Mouse (Mus musculus) urinary bladder, postnatal 25 days (tissue): ENCODE data around the gene Nipal4.

Experiments
- DNase-seq: peaks from one replicate; pipeline ENCODE4 v3.0.0; 2022; ENCODE audit warnings: low spot score

Nipal4 gene

GRCm38 (mm10) chr11:46115011-46115410, 51.3 kb downstream of the Nipal4 start:
- no peak for DNase-seq

DNA sequence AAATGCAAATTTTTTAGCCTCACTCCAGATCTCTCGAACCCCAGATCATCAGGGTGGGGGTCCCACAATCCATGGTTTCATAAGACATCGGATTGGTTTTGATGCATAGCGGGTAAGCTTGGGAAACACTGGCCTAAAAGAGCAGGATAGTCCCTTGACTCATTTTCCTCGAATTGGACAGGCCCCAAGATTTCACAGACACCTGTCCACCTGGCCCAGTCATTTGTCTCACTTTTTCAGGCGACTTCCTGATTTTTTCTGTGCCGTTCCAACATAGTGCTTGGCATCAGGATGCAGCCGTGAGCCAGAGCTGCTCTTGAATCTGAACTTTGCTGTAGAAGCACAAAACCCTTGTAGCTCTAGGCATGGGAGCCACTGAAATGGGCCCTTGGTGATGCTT, 52.1 kb downstream of the Nipal4 start:
- DNase-seq: no peak

DNA sequence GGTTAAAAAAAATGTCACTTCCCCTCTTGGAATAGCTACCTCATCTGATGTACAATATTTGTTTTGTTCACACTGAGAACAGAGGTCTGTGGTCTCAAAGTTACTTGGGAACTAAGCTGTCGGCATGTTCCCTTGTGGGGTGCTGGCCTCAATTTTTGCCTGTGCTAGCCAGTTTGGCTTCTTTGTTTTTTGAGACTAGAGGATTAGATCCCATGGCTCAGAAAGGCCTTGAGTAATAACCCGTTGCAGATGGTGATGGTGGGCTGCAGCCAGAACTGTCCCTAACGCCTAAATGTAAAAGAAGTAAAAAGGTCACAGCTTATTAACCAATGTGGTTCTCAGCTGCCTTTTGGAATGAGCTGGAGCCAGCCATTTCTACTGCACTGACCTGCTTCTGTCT, 53.1 kb downstream of the Nipal4 start:
- DNase-seq: no peak

- DNase-seq: no peak
Measured at GRCm38 (mm10) chr11:46110945-46111287, 55.4 kb downstream of the Nipal4 start.

GRCm38 (mm10) chr11:46110156-46110944, 56.0 kb downstream of the Nipal4 start:
- no peak for DNase-seq

DNA sequence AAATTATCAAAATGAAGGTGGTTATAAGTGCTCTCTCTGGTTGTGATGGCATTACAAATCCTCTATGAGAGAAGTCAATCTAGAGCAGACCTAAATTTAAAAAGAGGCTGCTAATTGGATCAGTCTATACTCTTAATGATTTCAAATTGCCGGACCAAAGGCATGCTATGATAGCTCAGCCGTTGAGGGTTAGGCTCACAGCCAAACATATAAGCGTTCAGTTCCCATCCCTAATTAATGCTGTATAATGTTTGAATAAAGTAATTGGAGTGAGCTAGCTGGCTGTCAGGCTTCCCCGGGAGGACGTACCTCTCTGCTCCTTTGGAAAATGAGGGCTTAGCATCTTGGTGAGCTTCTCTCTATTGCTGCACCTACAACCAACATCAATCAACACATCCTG, 57.1 kb downstream of the Nipal4 start:
- DNase-seq: no peak

- no peak for DNase-seq
Measured at GRCm38 (mm10) chr11:46107046-46107445, 59.3 kb downstream of the Nipal4 start.

DNA sequence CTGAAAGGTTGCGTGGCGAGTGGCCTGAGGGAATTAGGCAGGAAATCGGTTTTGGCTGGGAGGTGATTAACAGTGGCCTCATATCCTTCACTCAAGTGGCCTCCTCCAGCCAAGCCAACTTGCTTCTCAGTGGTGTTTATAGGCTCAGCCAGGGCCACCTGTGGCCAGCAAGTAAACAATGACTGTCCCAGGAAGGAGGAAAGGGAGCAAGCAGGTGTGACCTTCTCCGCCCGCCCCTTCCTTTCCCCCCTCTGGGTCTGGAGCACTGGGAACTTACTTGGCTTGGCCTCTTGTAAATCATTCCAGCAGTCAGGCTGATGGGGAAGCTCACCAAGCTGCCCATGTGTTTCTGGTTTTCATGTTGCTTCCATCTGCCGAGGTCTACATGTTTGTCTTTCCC, 64.2 kb downstream of the Nipal4 start:
- DNase-seq: no peak
